Mouse (Mus musculus): ENCODE data around the gene Mrpl54. TPM values are rescaled to one million over a fixed set of nuclear protein-coding genes. Genes with fewer than 3 reads are reported as not detected.
A peak's percentile ranks its signal among the peaks of the same experiment; 100 is the strongest.

Mrpl54 gene
- polyA plus RNA-seq, 1 experiment from 2014 or later = 234 TPM

- H3K27me3 ChIP-seq (ENCODE audit: low read depth, poor library complexity, severe bottlenecking) = peaks cover 52% of the 10 kb centered on the region
- WGBS = 88% methylated on average over 6 of the region's 6 CpGs
- peak overlapping the region; percentile 43 for H3K27ac ChIP-seq
Observed at GRCm38 (mm10) chr10:81245166-81245565, 21.6 kb downstream of the Mrpl54 start.

GRCm38 (mm10) chr10:81244595-81244994, 22.1 kb downstream of the Mrpl54 start:
- Histone ChIP-seq H3K4me3 (no peak overlapping the region), H3K9me3 (replicated peaks) (no peaks in the 10 kb centered on the region), H3K36me3 (no peaks in the 10 kb centered on the region), H3K27me3 (ENCODE audit: low read depth, poor library complexity, severe bottlenecking) (peaks cover 57% of the 10 kb centered on the region), H3K27ac (peak overlapping the region; percentile 43), H3K4me1 (peaks cover 20% of the 10 kb centered on the region)
- WGBS = 12% methylated on average over 17 of the region's 17 CpGs
- peak; percentile 90 for DNase-seq (ENCODE audit: low spot score)

More at GRCm38 (mm10) chr10:81245166-81245565, 21.6 kb downstream of the Mrpl54 start:
- H3K9me3 ChIP-seq (replicated peaks) = no peaks in the 10 kb centered on the region
- H3K4me1 ChIP-seq = peaks cover 14% of the 10 kb centered on the region
- no peak overlapping the region for H3K4me3 ChIP-seq
- no peak for DNase-seq (ENCODE audit: low spot score)
- H3K36me3 ChIP-seq = no peaks in the 10 kb centered on the region

- Histone ChIP-seq H3K4me3 (no peak overlapping the region), H3K36me3 (no peaks in the 10 kb centered on the region), H3K27ac (no peak overlapping the region), H3K9me3 (replicated peaks) (no peaks in the 10 kb centered on the region), H3K27me3 (ENCODE audit: low read depth, poor library complexity, severe bottlenecking) (peaks cover 62% of the 10 kb centered on the region), H3K4me1 (peaks cover 24% of the 10 kb centered on the region)
- no peak for DNase-seq (ENCODE audit: low spot score)
- WGBS = 69% methylated on average over 4 of the region's 4 CpGs
Observed at GRCm38 (mm10) chr10:81244146-81244545, 22.6 kb downstream of the Mrpl54 start.

- no peak for DNase-seq (ENCODE audit: low spot score)
- no peaks in the 10 kb centered on the region for H3K36me3 ChIP-seq
- H3K4me1 ChIP-seq = peaks cover 34% of the 10 kb centered on the region
- H3K4me3 ChIP-seq = no peak overlapping the region
- 92% methylated on average over 16 of the region's 16 CpGs for WGBS
- H3K9me3 ChIP-seq (replicated peaks) = no peaks in the 10 kb centered on the region
- H3K27ac ChIP-seq = no peak overlapping the region
- peaks cover 83% of the 10 kb centered on the region for H3K27me3 ChIP-seq (ENCODE audit: low read depth, poor library complexity, severe bottlenecking)
Observed at GRCm38 (mm10) chr10:81242021-81242420, 24.7 kb downstream of the Mrpl54 start.

- Histone ChIP-seq H3K36me3 (no peaks in the 10 kb centered on the region), H3K9me3 (replicated peaks) (no peaks in the 10 kb centered on the region), H3K4me1 (peaks cover 34% of the 10 kb centered on the region), H3K27me3 (ENCODE audit: low read depth, poor library complexity, severe bottlenecking) (peaks cover 89% of the 10 kb centered on the region), H3K4me3 (no peak overlapping the region), H3K27ac (no peak overlapping the region)
- WGBS = 25% methylated on average over 13 of the region's 13 CpGs
- DNase-seq (ENCODE audit: low spot score) = peak; percentile 82
Observed at GRCm38 (mm10) chr10:81240876-81241275, 25.9 kb downstream of the Mrpl54 start.

- no peak overlapping the region; the same call in 1 of the 2 replicates for H3K4me3 ChIP-seq
- peaks cover 26% of the 10 kb centered on the region for H3K4me1 ChIP-seq
- no peak overlapping the region for H3K27ac ChIP-seq
- DNase-seq (ENCODE audit: low spot score) = no peak
- H3K9me3 ChIP-seq (replicated peaks) = no peaks in the 10 kb centered on the region
- WGBS = 83% methylated on average over 2 of the region's 2 CpGs
- peaks cover 74% of the 10 kb centered on the region for H3K27me3 ChIP-seq (ENCODE audit: low read depth, poor library complexity, severe bottlenecking)
- no peaks in the 10 kb centered on the region for H3K36me3 ChIP-seq
Observed at GRCm38 (mm10) chr10:81238618-81239017, 28.1 kb downstream of the Mrpl54 start.

GRCm38 (mm10) chr10:81236471-81237268, 30.1 kb downstream of the Mrpl54 start:
- Histone ChIP-seq H3K4me1 (peaks cover 38% of the 10 kb centered on the region), H3K27ac (no peak overlapping the region), H3K27me3 (ENCODE audit: low read depth, poor library complexity, severe bottlenecking) (peaks cover 67% of the 10 kb centered on the region)

GRCm38 (mm10) chr10:81234206-81234605, 32.5 kb downstream of the Mrpl54 start:
- Histone ChIP-seq H3K36me3 (no peaks in the 10 kb centered on the region), H3K4me3 (no peak overlapping the region), H3K9me3 (replicated peaks) (no peaks in the 10 kb centered on the region), H3K27me3 (ENCODE audit: low read depth, poor library complexity, severe bottlenecking) (peaks cover 67% of the 10 kb centered on the region), H3K4me1 (peaks cover 39% of the 10 kb centered on the region), H3K27ac (no peak overlapping the region)
- 84% methylated on average over 6 of the region's 6 CpGs for WGBS
- DNase-seq (ENCODE audit: low spot score) = no peak

More at GRCm38 (mm10) chr10:81236471-81237268, 30.1 kb downstream of the Mrpl54 start:
- H3K9me3 ChIP-seq (replicated peaks) = no peaks in the 10 kb centered on the region
- no peaks in the 10 kb centered on the region for H3K36me3 ChIP-seq
- no peak for DNase-seq (ENCODE audit: low spot score)
- 85% methylated on average over 12 of the region's 12 CpGs for WGBS
- H3K4me3 ChIP-seq = no peak overlapping the region

- DNase-seq (ENCODE audit: low spot score) = no peak
- peak overlapping the region; percentile 90 for H3K27ac ChIP-seq
- peaks cover 39% of the 10 kb centered on the region for H3K4me1 ChIP-seq
- no peaks in the 10 kb centered on the region for H3K9me3 ChIP-seq (replicated peaks)
- H3K36me3 ChIP-seq = no peaks in the 10 kb centered on the region
- H3K4me3 ChIP-seq = peak overlapping the region; percentile 86
- peaks cover 67% of the 10 kb centered on the region for H3K27me3 ChIP-seq (ENCODE audit: low read depth, poor library complexity, severe bottlenecking)
- WGBS = under 1% methylated on average over 28 of the region's 28 CpGs
Observed at GRCm38 (mm10) chr10:81233226-81233585, 33.5 kb downstream of the Mrpl54 start.

GRCm38 (mm10) chr10:81232580-81233225, 34.0 kb downstream of the Mrpl54 start, which contains the start of gene Zfr2:
Gene Zfr2 (plus strand): TSS chr10:81233155.
- peaks cover 65% of the 10 kb centered on the region for H3K27me3 ChIP-seq (ENCODE audit: low read depth, poor library complexity, severe bottlenecking)
- H3K4me3 ChIP-seq = peak within 1 kb of the TSS; percentile 86
- no peaks in the 10 kb centered on the region for H3K9me3 ChIP-seq (replicated peaks)
- peaks cover 34% of the 10 kb centered on the region for H3K4me1 ChIP-seq
- H3K36me3 ChIP-seq = no peaks in the 10 kb centered on the region
- 8% methylated on average over 29 of the region's 29 CpGs for WGBS
- peak; percentile 87 for DNase-seq (ENCODE audit: low spot score)
- peak within 1 kb of the TSS; percentile 90 for H3K27ac ChIP-seq

GRCm38 (mm10) chr10:81231436-81231835, 35.3 kb downstream of the Mrpl54 start:
- Histone ChIP-seq H3K36me3 (no peaks in the 10 kb centered on the region), H3K4me1 (peaks cover 29% of the 10 kb centered on the region), H3K9me3 (replicated peaks) (no peaks in the 10 kb centered on the region), H3K27me3 (ENCODE audit: low read depth, poor library complexity, severe bottlenecking) (peaks cover 53% of the 10 kb centered on the region), H3K4me3 (no peak overlapping the region), H3K27ac (no peak overlapping the region)
- no peak for DNase-seq (ENCODE audit: low spot score)
- WGBS = 62% methylated on average over 7 of the region's 7 CpGs

GRCm38 (mm10) chr10:81230438-81231332, 36.0 kb downstream of the Mrpl54 start, which contains the start of gene Atcay:
Gene Atcay (minus strand): TSS chr10:81230833.
- Histone ChIP-seq H3K27ac (no peak within 1 kb of the TSS), H3K27me3 (ENCODE audit: low read depth, poor library complexity, severe bottlenecking) (peaks cover 55% of the 10 kb centered on the region), H3K9me3 (replicated peaks) (no peaks in the 10 kb centered on the region), H3K4me3 (peak within 1 kb of the TSS; percentile 17), H3K36me3 (no peaks in the 10 kb centered on the region), H3K4me1 (peaks cover 29% of the 10 kb centered on the region)
- 11% methylated on average over 27 of the region's 27 CpGs for WGBS
- no peak for DNase-seq (ENCODE audit: low spot score)
